ENCODE assay signal across 33 mouse cellular contexts in the genomic region with DNA sequence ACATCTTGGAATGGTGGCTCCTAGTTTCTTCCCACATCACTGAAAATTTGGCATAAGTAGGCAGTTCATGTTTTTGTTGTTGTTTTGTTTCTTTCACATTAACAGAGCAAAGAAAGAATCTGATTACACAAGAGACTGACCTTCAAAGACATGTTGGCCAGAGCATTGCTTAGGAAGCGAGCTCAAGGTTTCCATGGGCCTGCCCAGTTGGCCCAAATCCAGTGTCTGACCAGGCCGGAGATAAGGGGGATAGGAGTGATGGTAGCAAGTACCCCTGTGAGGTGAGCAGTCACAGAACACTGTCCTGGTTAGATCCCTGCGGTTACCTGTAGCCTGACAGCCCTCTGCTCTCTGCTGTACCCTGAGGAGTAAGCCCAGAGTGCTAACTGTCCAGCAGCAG.
DNase-seq lines count a peak whose midpoint lies in the region; ATAC-seq and TF ChIP-seq lines count a peak whose summit lies in the region.
"Had no signal": no experiment of that assay in that cellular context is flagged by ENCODE, and none has a peak within 500 bp of the region (broad histone marks: within the 10 kb centered on the region; RNA-seq: fewer than 3 reads in every experiment).

No protein-coding gene starts in this region.

- WGBS in liver, adult 2 months, result 42% methylated on average over 3 of the region's 3 CpGs
- 71% methylated on average over 3 of the region's 3 CpGs for WGBS in liver, embryonic 11.5 days

- no peaks in the 10 kb centered on the region for H3K79me2 ChIP-seq in liver, adult 2 months (ENCODE audit: control insufficient read depth, insufficient read depth, low read length)

- H3K27ac ChIP-seq in liver, adult 2 months (replicated peaks; ENCODE audit: insufficient read depth, low read depth, low read length), result no peak overlapping the region
- no peak overlapping the region for H3K27ac ChIP-seq in liver, embryonic 11.5 days (ENCODE audit: low read depth, low read length)
- H3K27ac ChIP-seq in gastrocnemius, adult 2 months, result no peak overlapping the region
- H3K27ac ChIP-seq: embryonic facial prominence, embryonic 10.5 days; embryonic facial prominence, embryonic 13.5 days; forebrain, embryonic 12.5 days; forebrain, embryonic 15.5 days; heart, embryonic 15.5 days; hindbrain, embryonic 10.5 days; hindbrain, embryonic 13.5 days; intestine, embryonic 15.5 days had no signal

- no peaks in the 10 kb centered on the region; the same call in 1 of the 2 replicates for H3K36me3 ChIP-seq in liver, adult 2 months (ENCODE audit: control insufficient read depth, insufficient read depth, low read length)
- H3K36me3 ChIP-seq in liver, embryonic 11.5 days (ENCODE audit: control insufficient read depth, insufficient read depth, low read length), result no peaks in the 10 kb centered on the region
- H3K36me3 ChIP-seq: embryonic facial prominence, embryonic 10.5 days; embryonic facial prominence, embryonic 13.5 days; forebrain, embryonic 12.5 days; forebrain, embryonic 15.5 days; G1E; heart, embryonic 15.5 days; hindbrain, embryonic 10.5 days; hindbrain, embryonic 13.5 days; intestine, embryonic 15.5 days had no signal

- peaks cover 6% of the 10 kb centered on the region for H3K4me1 ChIP-seq in liver, adult 2 months (ENCODE audit: control insufficient read depth, insufficient read depth, low read length)
- H3K4me1 ChIP-seq in liver, embryonic 11.5 days (replicated peaks; ENCODE audit: control insufficient read depth, insufficient read depth, low read length), result no peaks in the 10 kb centered on the region
- H3K4me1 ChIP-seq: forebrain, embryonic 15.5 days had no signal

- no peak for TF ChIP-seq POLR2A in liver, adult 2 months (IDR thresholded peaks at IDR 0.05; ENCODE audit: extremely low read depth, insufficient read depth, low read length)

- ATAC-seq in liver, embryonic 11.5 days (replicated peaks; ENCODE audit: low FRiP score), result no peak
- ATAC-seq: forebrain, embryonic 15.5 days; hindbrain, embryonic 16.5 days; intestine, embryonic 15.5 days; Patski had no signal

- no peak overlapping the region for H3K4me2 ChIP-seq in liver, embryonic 11.5 days
- H3K4me2 ChIP-seq: embryonic facial prominence, embryonic 13.5 days; forebrain, embryonic 12.5 days; forebrain, embryonic 15.5 days; heart, embryonic 11.5 days; heart, embryonic 15.5 days; hindbrain, embryonic 13.5 days; intestine, embryonic 15.5 days had no signal

- intact Hi-C loops in gastrocnemius, adult 2 months (cut with DNase I), result no loop called here

- no peak for TF ChIP-seq CTCF in liver, adult 2 months (IDR thresholded peaks at IDR 0.05; ENCODE audit: low read depth, low read length)
- no peak for TF ChIP-seq CTCF in gastrocnemius, adult 2 months (IDR thresholded peaks at IDR 0.05)

- no peaks in the 10 kb centered on the region for H3K27me3 ChIP-seq in liver, adult 2 months (ENCODE audit: control insufficient read depth, insufficient read depth, low read length)
- no peaks in the 10 kb centered on the region for H3K27me3 ChIP-seq in liver, embryonic 11.5 days (replicated peaks; ENCODE audit: control insufficient read depth, insufficient read depth, low read length)
- H3K27me3 ChIP-seq: CH12.LX; embryonic facial prominence, embryonic 13.5 days; forebrain, embryonic 12.5 days; forebrain, embryonic 15.5 days; heart, embryonic 15.5 days; intestine, embryonic 15.5 days; Patski had no signal

- no peaks in the 10 kb centered on the region for H3K9me3 ChIP-seq in liver, embryonic 11.5 days (ENCODE audit: control insufficient read depth, low read length)
- H3K9me3 ChIP-seq: embryonic facial prominence, embryonic 10.5 days; embryonic facial prominence, embryonic 13.5 days; forebrain, embryonic 12.5 days; forebrain, embryonic 15.5 days; heart, embryonic 15.5 days; hindbrain, embryonic 10.5 days; hindbrain, embryonic 13.5 days; intestine, embryonic 15.5 days had no signal

- H3K9ac ChIP-seq in liver, adult 2 months (ENCODE audit: low read depth, low read length), result no peak overlapping the region
- H3K9ac ChIP-seq in liver, embryonic 11.5 days (ENCODE audit: low read depth, low read length), result no peak overlapping the region
- H3K9ac ChIP-seq: embryonic facial prominence, embryonic 13.5 days; forebrain, embryonic 12.5 days; forebrain, embryonic 15.5 days; heart, embryonic 15.5 days; hindbrain, embryonic 13.5 days; intestine, embryonic 15.5 days had no signal

- DNase-seq in liver, adult 2 months (ENCODE audit: extremely low read depth, low read depth, low spot score), result peak; percentile 58
- DNase-seq in liver, embryonic 11.5 days (ENCODE audit: low spot score), result no peak
- DNase-seq in adrenal gland, adult (ENCODE audit: inconsistent age in 2 of 2, low spot score in 1 of 2), result peak; percentile 83 to 90
- peak; percentile 87 for DNase-seq in adrenal gland, adult 2 months
- peak; percentile 85 for DNase-seq in adrenal gland, postnatal 14 days
- DNase-seq in embryo, embryonic 10 days (ENCODE audit: low spot score), result no peak
- DNase-seq in embryo, embryonic 10.5 days (ENCODE audit: low spot score), result no peak
- DNase-seq in gastrocnemius, adult 2 months, result no peak
- DNase-seq: B cell, adult 2 months; cerebellum, adult 11-12 months; cerebellum, adult 8-10 months; cerebellum, postnatal 10 days; cerebellum, postnatal 36 days; embryo, embryonic 11 days; gastrocnemius, postnatal 10 days; gastrocnemius, postnatal 36 days; heart, postnatal 10 days; heart, postnatal 36 days; kidney, adult 11 months had no signal

- no peak overlapping the region for H3K4me3 ChIP-seq in liver, adult 2 months (ENCODE audit: insufficient read depth, low read depth, low read length)
- H3K4me3 ChIP-seq in liver, embryonic 11.5 days (ENCODE audit: low read depth, low read length), result no peak overlapping the region
- no peak overlapping the region for H3K4me3 ChIP-seq in gastrocnemius, adult 2 months
- H3K4me3 ChIP-seq: embryonic facial prominence, embryonic 10.5 days; embryonic facial prominence, embryonic 13.5 days; erythroblast, embryonic 14.5 days; forebrain, embryonic 12.5 days; forebrain, embryonic 15.5 days; heart, embryonic 15.5 days; hindbrain, embryonic 10.5 days; hindbrain, embryonic 13.5 days; intestine, embryonic 15.5 days had no signal

Comparison
In these comparisons a context has a peak if more than half of its experiments do, and no peak if none do; other contexts are left out.
1. DNase-seq: peak in liver, adult 2 months (single experiment), adrenal gland, adult (2 of 2), adrenal gland, adult 2 months (single experiment) and adrenal gland, postnatal 14 days (single experiment); none in liver, embryonic 11.5 days (single experiment), embryo, embryonic 10 days (single experiment), embryo, embryonic 10.5 days (single experiment) and gastrocnemius, adult 2 months (single experiment).